In the genomic region with DNA sequence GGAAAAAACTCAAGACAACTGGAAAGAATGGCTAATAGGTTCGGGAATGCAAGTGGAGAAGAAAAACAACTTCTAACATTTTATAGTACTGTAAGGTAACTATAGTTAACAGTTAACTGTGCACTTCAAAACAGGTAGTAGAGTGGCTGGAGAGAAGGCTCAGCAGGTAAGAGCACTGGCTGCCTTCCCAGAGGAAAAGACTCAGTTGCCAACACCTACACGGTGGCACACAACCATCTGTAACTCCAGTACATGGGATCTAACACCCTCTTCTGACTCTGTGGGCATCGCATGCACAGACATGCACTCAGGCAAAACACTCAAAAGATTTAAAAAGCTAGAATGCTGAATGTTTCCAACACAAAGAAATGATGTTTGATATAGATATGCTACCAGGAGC, we compare ENCODE assay signal across 27 mouse cellular contexts. TPM values are rescaled to one million over a fixed set of nuclear protein-coding genes. Genes with fewer than 3 reads are reported as not detected.
DNase-seq lines count a peak whose midpoint lies in the region; ATAC-seq and TF ChIP-seq lines count a peak whose summit lies in the region.
"Had no signal": no experiment of that assay in that cellular context is flagged by ENCODE, and none has a peak within 500 bp of the region (broad histone marks: within the 10 kb centered on the region; RNA-seq: fewer than 3 reads in every experiment).

No protein-coding gene starts in this region.

- H3K4me3 ChIP-seq in lung, postnatal 0 days (ENCODE audit: low read depth, low read length) = no peak overlapping the region
- H3K4me3 ChIP-seq: forebrain, embryonic 10.5 days; forebrain, embryonic 13.5 days; heart, adult 2 months; heart, embryonic 10.5 days; heart, embryonic 13.5 days had no signal

- peak; percentile 58 to 62 for DNase-seq in cerebellum, adult 18-20 months
- DNase-seq in kidney, adult 11 months = peak; percentile 37
- no peak for DNase-seq in kidney, postnatal 10 days
- peak; percentile 39 for DNase-seq in lung, postnatal 0 days (ENCODE audit: low spot score)
- no peak for DNase-seq in lung, postnatal 14 days
- peak; percentile 57 to 65 for DNase-seq in cerebellum, postnatal 25 days
- DNase-seq in adrenal gland, postnatal 10 days = no peak
- DNase-seq: adrenal gland, postnatal 14 days; B cell, adult 2 months; gastrocnemius, postnatal 10 days; gastrocnemius, postnatal 36 days; heart, adult 2 months; heart, postnatal 14 days; heart, postnatal 4 days had no signal

- TF ChIP-seq CTCF in lung, postnatal 0 days (IDR thresholded peaks at IDR 0.05) = no peak

- no peak overlapping the region for H3K9ac ChIP-seq in lung, postnatal 0 days (replicated peaks; ENCODE audit: low read depth)
- H3K9ac ChIP-seq: heart, embryonic 13.5 days; hindbrain, embryonic 14.5 days had no signal

- no peak overlapping the region for H3K4me2 ChIP-seq in lung, postnatal 0 days (replicated peaks; ENCODE audit: low read depth, low read length)
- H3K4me2 ChIP-seq: forebrain, embryonic 13.5 days; heart, embryonic 13.5 days; hindbrain, embryonic 14.5 days had no signal

- H3K36me3 ChIP-seq in lung, postnatal 0 days (ENCODE audit: insufficient read depth, low read length) = no peaks in the 10 kb centered on the region

- no peak; the same call in 1 of the 2 replicates for ATAC-seq in cerebellum, adult (ENCODE audit: insufficient number of reproducible peaks, low FRiP score, low TSS enrichment)
- ATAC-seq in lung, postnatal 0 days = no peak
- ATAC-seq: forebrain, embryonic 13.5 days; forebrain, embryonic 16.5 days; hindbrain, postnatal 0 days; inflammation-experienced regulatory T-cells, adult 6 months; intestine, embryonic 16.5 days; Patski had no signal

- peaks cover 24% of the 10 kb centered on the region for H3K4me1 ChIP-seq in lung, postnatal 0 days (ENCODE audit: insufficient read depth, low read depth, low read length)

- H3K9me3 ChIP-seq in lung, postnatal 0 days (ENCODE audit: low read length) = no peaks in the 10 kb centered on the region
- H3K9me3 ChIP-seq: forebrain, embryonic 10.5 days; forebrain, embryonic 13.5 days; G1E; heart, embryonic 10.5 days; heart, embryonic 13.5 days had no signal

- TF ChIP-seq EP300 in lung, postnatal 0 days (IDR thresholded peaks at IDR 0.05) = no peak

- H3K27ac ChIP-seq in lung, postnatal 0 days (ENCODE audit: low read length) = no peak overlapping the region
- H3K27ac ChIP-seq: forebrain, embryonic 13.5 days; heart, adult 2 months; heart, embryonic 10.5 days; heart, embryonic 13.5 days; hindbrain, embryonic 14.5 days; hindbrain, postnatal 0 days had no signal

- 51% methylated on average over 3 of the region's 3 CpGs for WGBS in lung, postnatal 0 days

- H3K27me3 ChIP-seq in lung, postnatal 0 days (replicated peaks; ENCODE audit: insufficient read depth, low read length) = no peaks in the 10 kb centered on the region
- H3K27me3 ChIP-seq: CH12.LX; forebrain, embryonic 13.5 days; heart, embryonic 13.5 days; Patski had no signal

RNA-seq across cellular contexts. Expression of a gene that starts 39.4 kb away (rescaled TPM):
- polyA plus RNA-seq in lung, postnatal 0 days (2015; fragmentation: Nextera tagmentation; extraction: Ambion mirVana) = 30.0 and 30.5 TPM in 2 replicates
- total RNA-seq in adrenal gland, postnatal 10 days (2021) = 10 to 100 TPM; 57.4 to 64.4 TPM

Comparison
In these comparisons a context has a peak if more than half of its experiments do, and no peak if none do; other contexts are left out.
1. DNase-seq: peak in cerebellum, adult 18-20 months (2 of 2), kidney, adult 11 months (single experiment), lung, postnatal 0 days (single experiment) and cerebellum, postnatal 25 days (2 of 2); none in kidney, postnatal 10 days (single experiment), lung, postnatal 14 days (single experiment) and adrenal gland, postnatal 10 days (single experiment).